Mouse (Mus musculus) kidney, postnatal 0 days (tissue): Measurements from ENCODE around the gene Tmem192. TPM values are rescaled to one million over a fixed set of nuclear protein-coding genes. Genes with fewer than 3 reads are reported as not detected.

Source experiments
- ATAC-seq: fragments of 200-750 bp; cut with Nextera tagmentation; replicated peaks from 2 replicates; pipeline ENCODE4 v1.8.0; 2017; ENCODE audit warnings: low read depth, moderate number of reproducible peaks, moderate TSS enrichment, moderate library complexity; ENCODE audit not compliant: low FRiP score
- DNase-seq: peaks from one replicate; pipeline ENCODE4 v3.0.0-alpha.2; 2016; ENCODE audit warnings: low spot score
- H3K27ac ChIP-seq: fragments of 300-500 bp; sonication (generic); 2 replicates; pipeline ENCODE4 v1.5.1; 2014; ENCODE audit warnings: mild to moderate bottlenecking
- H3K27me3 ChIP-seq: fragments of 300-500 bp; sonication (generic); 2 replicates; pipeline ENCODE4 v1.6.1; 2014; ENCODE audit warnings: low read length, mixed read lengths; ENCODE audit not compliant: insufficient read depth
- H3K36me3 ChIP-seq: fragments of 300-500 bp; sonication (generic); 2 replicates; pipeline ENCODE4 v1.6.1; 2014; ENCODE audit warnings: low read length, mixed read lengths; ENCODE audit not compliant: insufficient read depth
- H3K4me1 ChIP-seq: fragments of 300-500 bp; sonication (generic); replicated peaks from 2 replicates; pipeline ENCODE4 v1.6.1; 2014; ENCODE audit warnings: antibody characterized with exemption, low read length, mixed read lengths; ENCODE audit not compliant: insufficient read depth
- H3K4me2 ChIP-seq: fragments of 300-500 bp; sonication (generic); 2 replicates; pipeline ENCODE4 v1.6.1; 2014; ENCODE audit warnings: mild to moderate bottlenecking, low read length, moderate library complexity, mixed read lengths
- H3K4me3 ChIP-seq: fragments of 300-500 bp; sonication (generic); replicated peaks from 2 replicates; pipeline ENCODE4 v1.5.1; 2014; ENCODE audit warnings: low read depth, low read length
- H3K9ac ChIP-seq: fragments of 300-500 bp; sonication (generic); 2 replicates; pipeline ENCODE4 v1.6.1; 2014; ENCODE audit warnings: low read depth, low read length
- H3K9me3 ChIP-seq: fragments of 300-500 bp; sonication (generic); replicated peaks from 2 replicates; pipeline ENCODE4 v1.6.1; 2016; ENCODE audit warnings: low read length, inconsistent platforms, mixed read lengths
- CTCF ChIP-seq: IDR thresholded peaks from 2 replicates; pipeline ENCODE4 v1.5.1; 2016; ENCODE audit warnings: antibody characterized with exemption, low read depth, mild to moderate bottlenecking, moderate library complexity
- WGBS: fragments of 180-500 bp; shearing (Covaris S2); extraction: QIAGEN DNeasy Blood & Tissue Kit; methylation state at CpG from one replicate; pipeline ENCODE4 v1.1.7; 2014; 5-methylcytosine and 5-hydroxymethylcytosine counted together
- polyA plus RNA-seq: library from polyadenylated mRNA; unstranded; fragments of >200 nt; fragmentation: Nextera tagmentation; extraction: Ambion mirVana; gene quantifications from 2 replicates; pipeline ENCODE4 v1.2.1, GENCODE M21; 2015

The Tmem192 gene
- 50.0 and 50.3 TPM in 2 replicates for polyA plus RNA-seq

DNA sequence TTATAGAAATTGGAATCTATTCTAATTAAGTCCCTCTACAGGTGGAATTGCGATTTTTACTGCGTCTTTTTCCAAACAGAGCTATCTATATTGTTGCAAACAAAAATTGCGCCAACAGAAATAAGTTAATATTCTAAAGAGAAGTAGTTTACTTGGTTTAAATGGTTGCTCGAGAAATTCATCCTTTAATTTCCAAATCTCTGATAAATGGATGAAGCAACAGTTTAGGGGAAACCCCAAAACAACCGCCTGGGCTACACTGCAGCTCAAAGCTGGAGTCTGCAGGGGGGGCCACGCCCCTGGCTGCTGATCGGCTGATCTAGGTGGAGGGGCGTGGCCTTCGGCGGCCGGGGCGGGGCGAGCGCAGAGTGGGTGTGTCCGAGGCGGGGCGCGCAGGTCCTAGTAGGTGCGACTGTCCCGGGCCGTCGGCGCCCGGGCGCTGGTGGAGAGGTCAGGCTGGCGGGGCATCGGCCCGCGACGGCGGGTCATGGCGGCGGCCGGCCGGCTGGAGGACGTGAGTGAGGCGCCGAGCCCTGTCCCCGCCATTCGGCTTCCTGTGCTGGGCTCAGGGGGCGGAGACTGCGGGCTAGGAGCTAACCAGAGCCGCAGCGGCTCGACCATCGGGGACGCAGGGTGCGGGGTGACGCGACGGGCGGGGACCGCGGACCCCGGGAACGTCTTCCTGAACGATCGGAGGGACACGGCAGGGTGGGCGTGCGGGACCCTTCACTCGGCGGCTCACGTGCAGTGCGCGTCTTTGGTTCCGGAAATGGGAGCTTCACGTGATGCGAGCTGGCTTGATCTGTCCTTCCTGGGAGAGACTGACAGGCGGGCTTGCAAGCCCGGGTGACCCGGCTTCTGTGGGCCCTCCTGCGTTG, at the start of gene Tmem192:
Gene Tmem192 (plus strand): TSS at position 366 of the 878 bp plus-strand sequence.
- under 1% methylated on average over 70 of the region's 73 CpGs for WGBS
- peak within 1 kb of the TSS; percentile 86 for H3K27ac ChIP-seq

DNA sequence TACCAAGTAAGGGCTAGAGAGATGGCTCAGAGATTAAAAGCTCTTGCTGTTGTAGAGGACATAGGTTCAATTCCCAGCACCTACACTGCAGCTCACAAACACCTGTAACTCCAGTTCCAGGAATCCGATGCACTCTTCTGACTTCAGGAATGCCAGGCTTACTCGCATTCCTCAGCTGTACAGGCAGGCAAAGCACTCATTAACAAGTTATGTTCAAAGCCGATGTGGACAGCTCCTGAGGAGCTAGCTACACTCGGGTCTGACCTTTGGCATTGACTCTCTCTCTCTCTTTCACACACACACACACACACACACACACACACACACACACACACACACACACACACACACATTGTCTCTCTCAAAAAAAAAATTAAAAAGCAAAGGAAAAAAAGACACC, 48.3 kb upstream of the Tmem192 start:
- Histone ChIP-seq H3K36me3 (no peaks in the 10 kb centered on the region), H3K27ac (no peak overlapping the region), H3K9ac (no peak overlapping the region), H3K27me3 (no peaks in the 10 kb centered on the region), H3K9me3 (no peaks in the 10 kb centered on the region), H3K4me3 (no peak overlapping the region), H3K4me1 (no peaks in the 10 kb centered on the region), H3K4me2 (no peak overlapping the region)
- DNase-seq (peak; percentile 41), ATAC-seq (peak; percentile 90)
- 18% methylated on average over 4 of the region's 4 CpGs for WGBS
- no peak for TF ChIP-seq CTCF

More for the DNA sequence above, at the start of gene Tmem192:
- no peak; the same call in 1 of the 2 replicates for TF ChIP-seq CTCF
- Histone ChIP-seq H3K4me1 (no peaks in the 10 kb centered on the region), H3K9ac (peak within 1 kb of the TSS; percentile 69), H3K4me2 (peak within 1 kb of the TSS; percentile 67), H3K27me3 (0 out of 2 replicates have a peak, but pooled peaks cover 8% of the 10 kb centered on the region), H3K4me3 (peak within 1 kb of the TSS; percentile 76), H3K36me3 (no peaks in the 10 kb centered on the region), H3K9me3 (no peaks in the 10 kb centered on the region)
- peak; percentile 92 for DNase-seq
- peak; percentile 97 for ATAC-seq

DNA sequence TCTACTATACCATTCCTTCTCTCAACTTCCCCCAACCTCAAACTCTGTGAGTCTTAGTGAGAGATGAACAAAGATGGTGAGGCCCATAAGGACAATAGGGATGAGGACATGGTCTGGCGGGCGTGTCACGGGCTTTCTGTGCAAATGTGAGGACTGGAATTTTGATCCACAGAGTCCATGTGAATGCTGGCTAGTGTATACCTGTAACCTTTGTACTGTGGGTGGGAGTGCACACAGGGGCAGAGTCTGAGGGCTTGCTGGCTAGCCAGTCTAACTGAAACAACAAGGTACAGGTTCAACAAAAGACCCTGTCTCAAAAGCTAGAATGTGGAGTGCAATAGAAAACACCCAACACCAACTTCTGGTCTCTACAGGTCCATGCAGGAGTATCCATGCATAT, 46.3 kb upstream of the Tmem192 start:
- Histone ChIP-seq H3K27ac (no peak overlapping the region), H3K9me3 (no peaks in the 10 kb centered on the region), H3K4me3 (no peak overlapping the region), H3K4me1 (no peaks in the 10 kb centered on the region), H3K9ac (no peak overlapping the region), H3K4me2 (no peak overlapping the region), H3K27me3 (no peaks in the 10 kb centered on the region), H3K36me3 (no peaks in the 10 kb centered on the region)
- peak; percentile 52; the same call in 1 of the 2 replicates for ATAC-seq
- no peak for DNase-seq
- TF ChIP-seq CTCF: no peak
- 83% methylated on average over 3 of the region's 3 CpGs for WGBS

DNA sequence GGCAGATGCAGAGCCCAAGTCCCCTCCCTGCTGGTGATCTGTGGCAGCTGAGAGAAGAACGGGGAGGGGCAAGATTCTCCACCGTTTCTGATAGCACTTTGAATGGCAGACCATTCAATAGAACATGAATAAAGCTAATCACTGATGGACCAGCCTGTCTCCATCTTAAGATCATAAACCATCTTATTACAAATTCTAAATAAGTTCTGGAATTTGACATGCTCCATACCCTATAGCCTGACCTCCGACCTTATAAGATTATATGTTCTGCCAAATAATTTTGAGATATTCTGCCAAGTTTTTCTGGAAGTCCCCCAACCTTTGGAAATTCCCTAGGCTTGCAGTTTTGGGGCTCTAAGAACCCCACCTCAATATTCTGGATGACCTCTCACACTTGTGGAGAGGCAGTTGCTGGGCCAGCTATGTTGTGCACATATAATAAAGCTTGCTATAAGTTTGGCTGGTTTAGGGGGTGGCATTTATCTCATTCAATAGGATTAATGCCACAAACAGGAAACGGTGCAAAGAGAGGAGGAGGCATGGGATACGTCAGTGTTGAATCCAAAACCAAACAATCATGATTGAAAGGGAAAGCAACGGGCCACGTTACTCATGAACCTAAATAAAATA, 45.3 kb upstream of the Tmem192 start:
- no peaks in the 10 kb centered on the region for H3K9me3 ChIP-seq
- WGBS: 51% methylated on average over 7 of the region's 7 CpGs
- no peaks in the 10 kb centered on the region for H3K27me3 ChIP-seq
- ATAC-seq (no peak), DNase-seq (peak; percentile 37)
- no peak overlapping the region for H3K4me2 ChIP-seq
- H3K27ac ChIP-seq: no peak overlapping the region
- H3K4me1 ChIP-seq: no peaks in the 10 kb centered on the region
- H3K36me3 ChIP-seq: no peaks in the 10 kb centered on the region
- TF ChIP-seq CTCF: no peak
- no peak overlapping the region for H3K9ac ChIP-seq
- H3K4me3 ChIP-seq: no peak overlapping the region

DNA sequence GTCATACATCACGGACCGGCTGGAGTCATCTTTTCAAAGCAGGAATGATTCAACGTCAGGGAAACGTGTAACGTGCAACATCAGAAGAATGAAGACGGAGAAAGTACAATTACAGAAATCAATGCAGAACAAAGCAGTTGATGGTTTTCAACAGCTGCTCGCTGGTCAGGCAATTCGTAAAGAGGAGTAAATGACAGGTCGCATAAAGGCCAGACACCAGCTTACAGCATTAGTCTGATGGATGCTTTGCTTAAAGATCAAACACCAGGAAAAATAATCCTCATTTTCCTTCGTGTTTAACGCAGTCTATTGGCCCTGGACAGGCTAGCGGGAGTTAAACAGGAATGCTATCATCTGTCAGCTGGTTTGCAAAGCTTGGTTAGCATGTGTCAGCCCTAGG, 44.8 kb upstream of the Tmem192 start:
- no peak overlapping the region for H3K9ac ChIP-seq
- no peak overlapping the region for H3K4me3 ChIP-seq
- DNase-seq: no peak
- TF ChIP-seq CTCF: no peak
- H3K36me3 ChIP-seq: no peaks in the 10 kb centered on the region
- H3K27me3 ChIP-seq: no peaks in the 10 kb centered on the region
- ATAC-seq: no peak
- WGBS: 50% methylated on average over 12 of the region's 12 CpGs
- no peaks in the 10 kb centered on the region for H3K9me3 ChIP-seq
- no peaks in the 10 kb centered on the region for H3K4me1 ChIP-seq
- H3K27ac ChIP-seq: no peak overlapping the region
- H3K4me2 ChIP-seq: no peak overlapping the region

DNA sequence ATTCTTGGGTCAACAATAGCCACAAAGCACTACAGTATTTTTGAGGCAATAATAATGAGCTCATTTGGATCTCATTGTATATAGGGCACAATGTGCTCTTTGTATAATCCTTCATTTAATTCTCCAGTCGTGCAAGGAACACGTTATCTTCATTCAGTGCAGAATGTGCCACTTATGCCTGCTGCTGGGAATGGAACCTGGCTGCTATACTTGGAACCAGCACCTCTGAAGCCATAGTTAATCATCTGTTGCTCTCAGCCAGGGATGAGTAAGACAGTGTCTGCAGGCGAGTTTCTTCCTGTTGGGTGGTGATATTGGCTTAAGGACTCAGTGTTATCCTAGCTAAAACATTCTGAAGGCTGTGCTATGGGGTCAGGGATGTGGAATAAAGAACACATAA, 43.2 kb upstream of the Tmem192 start:
- no peak overlapping the region for H3K9ac ChIP-seq
- no peak for ATAC-seq
- no peak for DNase-seq
- no peak overlapping the region for H3K4me3 ChIP-seq
- WGBS: 74% methylated on average over 3 of the region's 3 CpGs
- H3K9me3 ChIP-seq: no peaks in the 10 kb centered on the region
- no peak overlapping the region for H3K4me2 ChIP-seq
- TF ChIP-seq CTCF: no peak
- no peaks in the 10 kb centered on the region for H3K27me3 ChIP-seq
- no peak overlapping the region for H3K27ac ChIP-seq
- H3K4me1 ChIP-seq: no peaks in the 10 kb centered on the region
- no peaks in the 10 kb centered on the region for H3K36me3 ChIP-seq
